Mouse (Mus musculus) cerebellum, postnatal 25 days (tissue): ENCODE results near the gene Slc2a6.

Experiments
- DNase-seq, 2 experiments: peaks; one replicate each; pipeline ENCODE4 v3.0.0; 2021; ENCODE audit warnings: mixed read lengths in 2 of 2

The Slc2a6 gene

DNA sequence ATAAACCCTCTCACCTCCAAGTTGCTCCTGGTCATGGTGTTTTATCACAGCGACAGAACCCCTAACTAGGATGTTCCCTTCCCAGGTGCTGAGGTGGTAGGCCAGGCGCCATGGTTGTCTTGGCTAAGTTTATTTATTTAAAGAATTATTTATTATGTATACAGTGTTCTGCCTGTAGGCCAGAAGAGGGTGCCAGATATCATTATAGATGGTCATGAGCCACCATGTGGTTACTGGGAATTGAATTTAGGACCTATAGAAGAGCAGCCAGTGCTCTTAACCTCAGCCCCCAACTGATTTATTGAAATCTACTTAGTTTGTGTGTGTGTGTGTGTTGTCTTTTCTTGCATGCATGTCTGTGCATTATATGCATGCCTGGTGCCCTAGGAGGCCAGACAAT is 4.6 kb upstream of the Slc2a6 start:
- no peak for DNase-seq

GRCm38 (mm10) chr2:27028437-27029015 is 728 bp upstream of the Slc2a6 start:
- DNase-seq, result no peak

- peak; percentile 53 to 55 for DNase-seq
Measured at GRCm38 (mm10) chr2:27026857-27027617, 761 bp downstream of the Slc2a6 start.

GRCm38 (mm10) chr2:27026332-27026731 is 1.5 kb downstream of the Slc2a6 start:
- DNase-seq, result no peak

GRCm38 (mm10) chr2:27025545-27025944 is 2.3 kb downstream of the Slc2a6 start:
- no peak for DNase-seq

DNA sequence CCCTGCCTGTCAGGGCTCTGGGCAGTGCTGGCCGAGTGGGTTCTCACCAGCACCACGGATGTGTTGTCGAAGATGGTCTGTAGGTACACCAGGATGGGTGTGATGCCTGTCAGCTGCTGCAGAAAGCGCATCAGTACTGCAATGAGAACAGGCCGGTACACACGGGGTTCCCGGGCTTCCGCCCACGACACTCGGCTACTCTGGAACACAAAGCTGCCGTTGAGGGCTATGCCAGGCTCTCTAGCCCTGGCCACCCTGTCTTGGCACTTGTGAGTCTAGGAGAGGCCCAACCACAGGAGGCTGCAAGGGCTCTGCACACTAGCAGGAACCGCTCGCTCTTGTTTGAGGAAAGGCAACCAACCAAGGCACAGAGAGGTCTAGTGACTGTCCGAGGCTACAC is 3.7 kb downstream of the Slc2a6 start:
- DNase-seq, result peak in 1 of 2 experiments; percentile 26

GRCm38 (mm10) chr2:27022612-27023011 is 5.2 kb downstream of the Slc2a6 start:
- DNase-seq, result peak in 1 of 2 experiments; percentile 19

DNA sequence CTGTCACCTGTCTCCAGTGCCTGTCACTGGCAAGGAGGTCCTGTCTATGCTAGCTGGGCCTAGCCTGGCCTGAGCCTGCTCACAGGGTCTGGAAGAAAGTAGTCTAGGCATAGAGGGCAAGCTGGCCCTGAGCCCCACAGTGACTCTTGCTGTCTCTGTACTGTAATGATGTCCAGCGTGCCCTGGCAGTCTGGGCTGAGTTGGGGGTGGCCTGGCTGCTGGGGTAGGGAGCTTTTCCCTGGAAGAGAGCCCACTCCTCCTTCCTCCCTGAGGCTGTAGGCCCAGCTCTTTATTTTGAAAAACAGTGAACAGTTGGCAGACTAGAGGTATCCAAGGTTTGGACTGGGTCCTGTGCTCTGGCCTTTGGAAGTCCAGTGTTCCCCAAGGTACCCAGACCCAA is 6.7 kb downstream of the Slc2a6 start:
- peak in 1 of 2 experiments; percentile 41 for DNase-seq

DNA sequence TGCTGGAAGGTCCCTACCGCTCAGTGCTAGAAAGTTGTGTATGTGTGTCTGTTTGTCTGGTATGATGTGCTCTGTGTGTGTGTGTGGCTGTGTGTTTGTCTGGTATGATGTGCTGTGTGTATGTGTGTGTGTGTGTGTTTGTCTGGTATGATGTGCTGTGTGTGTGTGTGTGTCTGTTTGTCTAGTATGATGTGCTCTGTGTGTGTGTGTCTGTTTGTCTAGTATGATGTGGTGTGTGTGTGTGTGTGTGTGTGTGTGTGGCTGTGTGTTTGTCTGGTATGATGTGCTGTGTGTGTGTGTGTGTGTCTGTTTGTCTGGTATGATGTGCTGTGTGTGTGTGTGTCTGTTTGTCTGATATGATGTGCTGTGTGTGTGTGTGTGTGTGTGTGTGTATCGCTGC is 8.3 kb downstream of the Slc2a6 start:
- DNase-seq, result no peak

- DNase-seq, result peak; percentile 73 to 85
Measured at GRCm38 (mm10) chr2:27017802-27018201, 10.0 kb downstream of the Slc2a6 start.

DNA sequence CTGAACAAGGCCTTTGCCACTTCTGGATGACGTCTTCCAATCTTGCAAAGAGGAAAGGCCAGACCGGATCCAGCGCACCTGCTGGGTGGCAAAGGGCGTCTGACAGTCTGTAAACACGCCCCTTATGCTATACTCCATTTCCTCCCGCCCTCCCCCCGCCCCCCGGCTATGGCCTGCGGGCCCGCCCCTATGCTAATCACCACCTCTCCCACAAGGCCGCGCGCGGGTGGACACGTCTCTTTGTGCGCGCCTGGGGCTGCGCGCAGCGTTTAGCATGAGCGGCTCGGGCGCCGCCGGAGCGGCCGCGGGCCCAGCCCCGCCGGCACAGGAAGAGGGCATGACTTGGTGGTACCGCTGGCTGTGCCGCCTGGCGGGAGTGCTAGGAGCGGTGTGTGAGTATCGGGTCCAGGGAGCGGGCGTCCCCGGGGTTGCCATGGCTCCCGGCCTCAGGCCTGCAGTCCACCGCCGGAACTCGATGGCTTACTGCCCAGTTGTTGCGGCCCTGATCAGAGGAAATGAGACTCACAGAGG is 18.0 kb downstream of the Slc2a6 start, which contains the start of gene Cacfd1:
Cacfd1 (plus strand) TSS at position 213 of the 531 bp plus-strand sequence.
- peak; percentile 91 to 94 for DNase-seq

GRCm38 (mm10) chr2:27007701-27008100 is 20.1 kb downstream of the Slc2a6 start:
- no peak for DNase-seq

DNA sequence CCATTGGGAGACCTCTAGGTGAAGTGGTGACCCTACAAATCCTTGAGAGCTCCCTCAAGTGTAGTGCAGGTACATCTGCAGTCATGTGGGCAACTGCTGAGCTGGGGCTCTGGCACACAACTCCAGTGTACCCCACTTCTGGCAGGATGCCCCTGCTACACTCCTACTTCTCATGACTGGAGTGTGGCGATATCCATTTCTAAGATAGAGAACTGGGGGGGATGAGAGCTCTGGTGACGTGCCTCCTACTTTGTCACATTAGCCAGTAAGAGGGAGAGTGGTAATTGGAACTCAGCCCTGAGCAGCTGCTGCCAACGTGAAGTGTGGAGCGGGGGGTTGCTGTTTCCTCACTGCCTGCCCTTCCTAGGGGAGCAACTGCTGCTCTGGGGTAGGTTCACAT is 21.5 kb downstream of the Slc2a6 start:
- no peak for DNase-seq

DNA sequence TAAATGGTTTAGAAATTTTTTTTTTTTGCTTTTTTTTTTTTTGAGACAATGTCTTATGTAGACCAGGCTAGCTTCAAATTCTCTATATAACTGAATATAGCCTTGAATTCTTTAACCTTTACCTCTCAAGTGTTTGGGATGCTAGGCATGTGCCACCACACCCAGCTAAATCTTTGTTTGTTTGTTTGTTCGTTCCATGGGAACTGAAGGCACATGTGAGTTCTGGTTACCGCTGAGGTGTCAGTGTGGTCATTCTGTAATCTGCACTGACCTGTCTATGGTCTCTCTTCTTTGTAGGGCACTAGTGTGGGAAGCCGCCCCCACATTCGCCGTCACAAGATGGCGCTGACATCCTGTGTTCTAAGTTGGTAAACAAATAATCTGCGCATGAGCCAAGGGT is 29.8 kb downstream of the Slc2a6 start:
- DNase-seq, result no peak

- no peak for DNase-seq
Measured at GRCm38 (mm10) chr2:26997498-26997897, 30.3 kb downstream of the Slc2a6 start.

- DNase-seq, result no peak
Measured at GRCm38 (mm10) chr2:26993936-26994335, 33.9 kb downstream of the Slc2a6 start.

DNA sequence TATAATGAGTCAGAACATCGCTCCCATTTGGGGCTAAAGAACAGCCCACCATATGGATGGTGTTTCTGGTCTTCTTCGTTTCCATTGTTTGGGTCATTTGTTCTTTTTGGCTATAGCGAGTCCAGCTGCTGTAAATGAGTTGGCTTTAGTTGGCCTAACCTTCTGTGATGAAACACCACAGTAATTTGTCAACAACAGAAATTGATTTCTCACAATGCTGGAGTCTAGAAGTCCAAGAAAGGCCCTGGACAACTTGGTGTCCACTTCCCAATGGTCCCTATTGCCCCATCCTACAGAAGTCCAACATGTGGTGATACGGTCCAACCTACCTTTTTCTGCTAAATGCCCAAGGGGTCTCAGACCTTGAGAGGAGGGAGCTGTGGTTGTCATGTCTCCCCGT is 43.2 kb downstream of the Slc2a6 start:
- no peak for DNase-seq

DNA sequence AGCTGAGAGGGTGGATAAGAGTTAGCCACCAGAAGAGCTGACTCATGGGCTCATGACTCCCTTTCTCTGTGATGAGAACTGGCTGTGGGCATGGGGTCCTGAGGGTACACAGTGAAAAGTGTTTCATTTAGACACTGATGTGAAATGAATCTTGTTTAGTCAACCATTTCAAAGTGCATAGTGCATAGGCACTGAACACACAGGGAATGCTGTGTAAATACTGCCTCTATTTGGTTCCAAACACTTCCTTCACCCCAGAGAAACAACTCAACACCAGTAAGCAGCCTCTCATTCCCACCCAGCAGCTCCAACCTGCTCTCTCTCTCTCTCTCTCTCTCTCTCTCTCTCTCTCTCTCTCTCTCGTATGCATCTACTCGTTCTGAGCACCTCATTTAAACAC is 43.6 kb downstream of the Slc2a6 start:
- no peak for DNase-seq

DNA sequence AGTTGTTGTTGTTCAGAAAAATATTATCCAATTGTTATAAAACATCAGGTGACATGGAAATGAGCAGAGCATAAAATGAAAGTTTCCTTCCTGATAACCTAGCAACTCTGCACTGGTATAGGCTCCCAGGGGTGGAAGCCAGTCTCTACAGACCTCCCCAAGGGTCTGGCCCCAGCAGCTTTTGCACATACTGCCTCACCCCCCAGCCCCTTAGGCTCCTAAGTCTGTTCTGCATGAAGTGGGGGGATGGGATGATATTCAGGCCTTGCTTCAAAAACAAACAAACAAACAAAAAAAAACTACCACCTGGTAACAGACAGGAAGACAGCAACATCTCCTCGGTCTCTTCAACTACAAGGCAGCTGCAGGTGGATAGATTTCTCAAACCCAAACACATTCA is 47.4 kb downstream of the Slc2a6 start:
- DNase-seq, result no peak

- no peak for DNase-seq
Measured at GRCm38 (mm10) chr2:26973960-26974359, 53.8 kb downstream of the Slc2a6 start.

DNA sequence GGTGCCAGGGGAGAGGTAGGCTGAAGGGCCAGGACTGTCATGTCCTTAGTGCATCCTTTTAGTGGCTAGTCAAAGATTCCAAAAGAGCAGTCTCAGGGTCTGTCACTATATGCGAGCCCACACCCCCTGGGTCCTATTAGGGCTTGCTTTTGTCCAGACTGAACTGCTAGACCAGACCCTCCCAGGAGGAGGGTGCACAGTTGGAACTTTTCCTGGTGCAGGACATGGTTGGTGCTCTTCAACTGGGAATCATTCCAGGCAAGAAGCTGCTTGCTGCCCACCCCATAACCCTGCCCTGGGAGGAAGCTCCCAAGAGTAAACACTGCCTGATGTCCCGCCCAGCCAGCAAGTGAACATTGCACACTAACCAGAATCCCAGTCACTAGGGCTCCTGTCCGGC is 54.7 kb downstream of the Slc2a6 start, which contains the start of gene Adamts13:
Adamts13 (plus strand) TSS at position 301 of the 400 bp plus-strand sequence.
- DNase-seq, result no peak
